Mouse (Mus musculus): Measurements from ENCODE around the gene Pola1.

DNA sequence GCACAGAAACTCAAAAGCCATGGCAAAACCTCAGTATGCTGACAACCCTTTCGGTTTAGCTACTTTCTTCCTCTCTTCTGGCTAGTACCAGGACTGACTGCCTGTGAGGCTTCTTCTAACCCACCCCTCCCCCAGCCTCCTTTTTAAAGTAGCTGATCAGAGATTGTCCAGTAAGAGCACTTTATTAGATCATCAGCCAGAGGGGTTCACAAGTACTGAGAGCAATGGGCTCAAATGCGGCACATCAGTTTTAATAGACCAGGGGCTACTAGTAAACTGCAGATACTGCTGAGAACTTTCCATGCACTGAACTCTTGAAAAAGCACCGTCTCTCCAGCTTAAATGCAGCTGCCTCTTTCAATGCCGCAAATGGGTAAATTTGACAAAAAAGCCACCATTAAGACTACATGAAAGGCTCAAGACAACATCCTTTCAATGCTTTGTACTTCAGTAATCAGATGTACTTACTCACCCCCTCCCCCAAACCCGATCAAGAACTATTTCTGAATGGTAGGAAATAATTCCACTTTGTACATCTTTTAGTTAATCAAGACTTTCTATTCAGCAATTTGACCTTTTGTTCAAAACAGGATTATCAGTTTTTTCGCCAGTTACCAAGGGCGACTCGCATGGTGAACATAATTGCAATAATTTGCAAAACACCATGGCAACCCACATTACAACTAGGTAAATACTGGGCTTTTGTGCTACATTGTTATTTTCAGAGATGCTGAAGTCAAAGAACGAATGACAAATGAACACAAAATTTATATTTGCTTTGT is 202.8 kb downstream of the Pola1 start:
- TF ChIP-seq GATA1 (IDR thresholded peaks at IDR 0.05; ENCODE audit: borderline replicate concordance, low read length) (no peak), FLI1 (IDR thresholded peaks at IDR 0.05; ENCODE audit: low read length) (no peak)

Measured in megakaryocyte, embryonic 14.5 days (primary cell).